Mouse (Mus musculus): Measurements from ENCODE around the gene Iqcn. TPM values are rescaled to one million over a fixed set of nuclear protein-coding genes. Genes with fewer than 3 reads are reported as not detected.

Iqcn gene
- polyA plus RNA-seq, 1 experiment from 2014 or later = 0.13 TPM

DNA sequence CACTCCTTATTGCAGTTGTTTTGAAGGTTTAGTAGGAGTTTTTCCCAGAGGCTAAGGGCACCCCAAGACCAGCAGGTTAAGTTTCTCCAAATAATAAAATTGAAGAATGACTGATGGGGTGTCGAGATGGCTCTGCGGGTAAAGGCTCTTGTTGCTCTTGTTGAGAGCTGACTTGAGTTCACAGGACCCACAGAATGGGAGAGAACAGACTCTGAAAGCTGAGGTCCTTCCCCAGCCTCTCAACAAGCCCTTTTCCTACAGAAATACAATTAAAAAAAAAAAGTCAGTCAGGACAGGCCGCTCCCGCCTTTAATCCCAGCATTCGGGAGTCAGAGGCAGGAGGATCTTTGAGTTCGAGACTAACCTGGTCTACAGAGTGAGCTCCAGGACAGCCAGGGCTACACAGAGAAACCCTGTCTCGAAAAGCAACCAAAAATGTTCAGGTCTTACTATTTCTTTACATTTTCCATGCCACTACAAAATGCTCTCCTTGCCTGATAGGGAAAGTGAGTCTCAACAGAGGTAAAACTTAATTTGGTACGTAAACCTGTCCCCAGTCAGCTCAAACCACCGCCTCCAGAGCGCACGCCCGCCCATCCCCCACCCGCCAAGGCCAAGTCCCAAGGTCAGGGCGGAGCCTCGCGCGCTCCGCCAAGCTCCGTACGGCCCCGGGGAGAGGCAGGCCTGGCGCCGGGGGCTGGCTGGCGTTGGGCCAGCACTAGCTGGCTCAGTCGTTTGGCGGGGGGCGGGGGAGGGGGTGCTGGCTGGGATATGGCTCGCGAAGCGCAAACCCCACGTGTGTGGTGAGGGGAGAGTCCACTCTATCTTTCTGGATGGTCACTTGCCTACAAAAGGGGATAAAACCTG is 7.0 kb upstream of the Iqcn start:
- peak overlapping the region; percentile 52 for H3K4me2 ChIP-seq (replicated peaks)
- ATAC-seq (replicated peaks) = no peak
- peak overlapping the region; percentile 26 for H3K4me3 ChIP-seq
- no peaks in the 10 kb centered on the region for H3K36me3 ChIP-seq
- peaks cover 49% of the 10 kb centered on the region for H3K4me1 ChIP-seq
- H3K9me3 ChIP-seq = no peaks in the 10 kb centered on the region
- H3K27ac ChIP-seq (replicated peaks) = peak overlapping the region; percentile 98
- peak overlapping the region; percentile 44 for H3K9ac ChIP-seq (replicated peaks)
- H3K27me3 ChIP-seq = no peaks in the 10 kb centered on the region
- WGBS = 5% methylated on average over 31 of the region's 31 CpGs

DNA sequence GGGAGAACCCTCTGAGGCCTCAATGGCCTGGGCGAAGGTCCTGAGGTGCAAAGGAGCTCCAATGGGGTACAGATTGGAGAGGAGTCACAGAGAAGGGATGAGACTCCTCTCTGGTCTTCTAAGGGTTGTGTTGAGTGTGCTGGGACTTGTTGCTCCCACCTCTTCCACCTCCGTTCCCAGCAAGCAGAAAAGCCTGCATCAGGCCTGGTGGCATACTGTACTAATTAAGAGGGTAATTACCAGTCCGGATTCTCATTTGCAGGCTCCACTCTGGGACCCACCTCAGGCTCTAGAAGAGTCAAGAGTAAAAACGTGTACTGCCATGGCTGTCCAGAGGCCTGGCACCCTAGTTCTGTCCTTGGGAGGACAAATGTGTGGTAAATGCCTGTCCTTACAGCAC is 6.3 kb upstream of the Iqcn start:
- Histone ChIP-seq H3K9ac (replicated peaks) (peak overlapping the region; percentile 44; the same call in 1 of the 2 replicates), H3K9me3 (no peaks in the 10 kb centered on the region), H3K27me3 (no peaks in the 10 kb centered on the region), H3K36me3 (no peaks in the 10 kb centered on the region), H3K27ac (replicated peaks) (peak overlapping the region; percentile 98), H3K4me3 (no peak overlapping the region), H3K4me2 (replicated peaks) (peak overlapping the region; percentile 52), H3K4me1 (peaks cover 50% of the 10 kb centered on the region)
- ATAC-seq (replicated peaks) = no peak
- WGBS = 18% methylated on average over 4 of the region's 4 CpGs

DNA sequence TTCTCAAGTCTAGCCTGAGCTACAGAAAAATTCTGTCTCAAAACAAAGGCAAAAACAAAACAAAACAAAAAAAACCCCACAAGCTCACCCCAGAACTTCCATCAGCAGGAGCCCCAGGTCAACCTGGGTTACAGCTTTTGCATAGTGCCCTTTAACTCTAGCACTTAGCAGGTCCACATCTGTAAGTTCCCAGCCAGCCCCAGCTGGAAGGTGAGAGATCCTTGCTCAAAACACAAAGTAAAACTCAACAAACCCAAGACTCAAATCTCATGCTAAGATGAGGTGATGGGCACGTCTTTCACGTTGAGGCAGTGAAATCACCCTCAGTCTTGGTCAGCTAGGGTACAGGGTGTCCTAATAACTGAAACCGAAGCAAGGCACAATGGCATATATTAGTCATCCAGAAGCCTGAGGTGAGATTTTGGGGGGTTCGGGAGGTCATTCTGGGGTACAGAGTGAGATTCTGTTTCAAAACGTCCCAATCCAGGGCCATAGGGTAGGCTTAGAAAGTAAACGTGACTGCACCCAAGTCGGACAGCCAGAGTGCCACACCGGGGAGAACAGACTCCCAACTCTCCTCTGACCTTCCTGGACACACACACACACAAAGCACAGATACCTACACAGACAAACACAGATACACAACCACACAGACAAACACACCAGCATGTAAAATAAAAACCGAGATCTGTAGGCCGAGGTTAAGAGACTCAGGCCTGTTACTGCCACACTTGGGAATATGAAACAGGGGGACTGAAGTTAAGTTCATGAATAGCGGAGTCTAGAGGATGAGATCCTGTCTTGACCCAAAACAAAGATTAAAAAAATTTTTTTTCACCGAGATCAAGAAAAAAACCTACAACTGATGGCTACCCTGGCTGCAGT is 5.6 kb upstream of the Iqcn start:
- WGBS = 71% methylated on average over 12 of the region's 12 CpGs
- Histone ChIP-seq H3K27ac (replicated peaks) (peak overlapping the region; percentile 98), H3K27me3 (no peaks in the 10 kb centered on the region), H3K9me3 (no peaks in the 10 kb centered on the region), H3K9ac (replicated peaks) (peak overlapping the region; percentile 100; the same call in 1 of the 2 replicates), H3K4me2 (replicated peaks) (peak overlapping the region; percentile 71), H3K4me3 (peak overlapping the region; percentile 95), H3K4me1 (peaks cover 51% of the 10 kb centered on the region), H3K36me3 (no peaks in the 10 kb centered on the region)
- no peak for ATAC-seq (replicated peaks)

DNA sequence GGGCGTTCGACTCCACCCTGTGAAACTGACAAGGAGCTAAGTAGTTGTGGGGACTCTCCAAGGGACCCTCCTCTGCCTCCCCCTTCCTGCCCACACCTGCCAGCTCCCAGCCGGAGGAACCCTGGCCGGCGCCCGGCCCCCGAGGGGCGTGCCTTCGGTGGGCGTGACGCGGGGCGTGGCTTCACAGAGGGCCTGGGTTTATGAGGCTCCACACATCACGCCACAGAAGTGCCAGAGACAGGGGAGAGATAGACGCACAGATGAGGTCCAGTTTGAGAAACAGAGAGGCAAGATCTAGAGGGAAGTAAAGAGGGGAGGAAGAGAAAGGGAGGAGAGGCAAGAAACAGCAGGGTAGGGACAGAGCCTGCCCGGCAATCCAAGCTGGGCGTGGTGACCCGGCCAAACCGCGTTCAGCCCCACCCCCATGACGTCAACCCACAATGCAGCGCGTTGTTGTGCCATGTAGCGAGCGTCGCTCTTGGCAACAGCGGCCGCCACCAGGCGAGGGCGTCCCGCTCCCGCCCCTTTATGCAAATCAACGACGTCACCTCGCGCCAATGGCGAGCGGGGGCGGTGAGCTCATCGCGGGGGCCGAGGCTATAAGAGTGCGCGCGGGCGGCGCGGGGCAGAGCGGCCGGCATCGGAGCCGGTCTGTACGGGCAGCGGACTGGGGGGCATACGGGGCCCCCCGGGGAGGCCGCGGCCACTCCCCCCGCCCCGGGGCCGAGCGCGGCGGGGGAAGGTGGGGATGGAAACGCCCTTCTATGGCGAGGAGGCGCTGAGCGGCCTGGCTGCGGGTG is 4.7 kb upstream of the Iqcn start, which contains the start of gene Jund:
TSS of gene Jund (plus strand) at position 640 of the 800 bp plus-strand sequence.
- peak; percentile 87 for ATAC-seq (replicated peaks)
- H3K4me3 ChIP-seq = peak within 1 kb of the TSS; percentile 95
- peak within 1 kb of the TSS; percentile 71 for H3K4me2 ChIP-seq (replicated peaks)
- H3K4me1 ChIP-seq = peaks cover 60% of the 10 kb centered on the region
- peak within 1 kb of the TSS; percentile 100 for H3K9ac ChIP-seq (replicated peaks)
- no peaks in the 10 kb centered on the region; the same call in 1 of the 2 replicates for H3K36me3 ChIP-seq
- under 1% methylated on average over 68 of the region's 69 CpGs for WGBS
- peak within 1 kb of the TSS; percentile 98 for H3K27ac ChIP-seq (replicated peaks)
- no peaks in the 10 kb centered on the region for H3K27me3 ChIP-seq
- H3K9me3 ChIP-seq = no peaks in the 10 kb centered on the region

DNA sequence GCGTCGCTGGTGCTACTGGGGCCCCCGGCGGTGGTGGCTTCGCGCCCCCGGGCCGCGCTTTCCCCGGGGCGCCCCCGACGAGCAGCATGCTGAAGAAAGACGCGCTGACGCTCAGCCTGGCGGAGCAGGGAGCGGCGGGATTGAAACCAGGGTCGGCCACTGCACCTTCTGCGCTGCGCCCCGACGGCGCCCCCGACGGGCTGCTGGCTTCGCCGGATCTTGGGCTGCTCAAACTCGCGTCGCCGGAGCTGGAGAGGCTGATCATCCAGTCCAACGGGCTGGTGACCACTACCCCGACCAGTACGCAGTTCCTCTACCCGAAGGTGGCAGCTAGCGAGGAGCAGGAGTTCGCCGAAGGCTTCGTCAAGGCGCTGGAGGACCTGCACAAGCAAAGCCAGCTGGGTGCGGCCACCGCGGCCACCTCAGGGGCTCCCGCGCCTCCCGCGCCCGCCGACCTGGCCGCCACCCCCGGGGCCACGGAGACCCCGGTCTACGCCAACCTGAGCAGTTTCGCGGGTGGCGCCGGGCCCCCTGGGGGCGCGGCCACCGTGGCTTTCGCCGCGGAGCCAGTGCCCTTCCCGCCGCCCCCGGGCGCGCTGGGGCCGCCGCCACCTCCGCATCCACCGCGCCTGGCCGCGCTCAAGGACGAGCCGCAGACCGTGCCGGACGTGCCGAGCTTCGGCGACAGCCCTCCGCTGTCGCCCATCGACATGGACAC is 4.0 kb upstream of the Iqcn start:
- under 1% methylated on average over 88 of the region's 89 CpGs for WGBS
- peaks cover 3% of the 10 kb centered on the region; the same call in 1 of the 2 replicates for H3K36me3 ChIP-seq
- H3K4me3 ChIP-seq = peak overlapping the region; percentile 95
- peak overlapping the region; percentile 98 for H3K27ac ChIP-seq (replicated peaks)
- peak; percentile 2 for ATAC-seq (replicated peaks)
- H3K9me3 ChIP-seq = no peaks in the 10 kb centered on the region
- peak overlapping the region; percentile 69 for H3K4me2 ChIP-seq (replicated peaks)
- H3K4me1 ChIP-seq = peaks cover 65% of the 10 kb centered on the region
- no peaks in the 10 kb centered on the region for H3K27me3 ChIP-seq
- peak overlapping the region; percentile 100 for H3K9ac ChIP-seq (replicated peaks)

DNA sequence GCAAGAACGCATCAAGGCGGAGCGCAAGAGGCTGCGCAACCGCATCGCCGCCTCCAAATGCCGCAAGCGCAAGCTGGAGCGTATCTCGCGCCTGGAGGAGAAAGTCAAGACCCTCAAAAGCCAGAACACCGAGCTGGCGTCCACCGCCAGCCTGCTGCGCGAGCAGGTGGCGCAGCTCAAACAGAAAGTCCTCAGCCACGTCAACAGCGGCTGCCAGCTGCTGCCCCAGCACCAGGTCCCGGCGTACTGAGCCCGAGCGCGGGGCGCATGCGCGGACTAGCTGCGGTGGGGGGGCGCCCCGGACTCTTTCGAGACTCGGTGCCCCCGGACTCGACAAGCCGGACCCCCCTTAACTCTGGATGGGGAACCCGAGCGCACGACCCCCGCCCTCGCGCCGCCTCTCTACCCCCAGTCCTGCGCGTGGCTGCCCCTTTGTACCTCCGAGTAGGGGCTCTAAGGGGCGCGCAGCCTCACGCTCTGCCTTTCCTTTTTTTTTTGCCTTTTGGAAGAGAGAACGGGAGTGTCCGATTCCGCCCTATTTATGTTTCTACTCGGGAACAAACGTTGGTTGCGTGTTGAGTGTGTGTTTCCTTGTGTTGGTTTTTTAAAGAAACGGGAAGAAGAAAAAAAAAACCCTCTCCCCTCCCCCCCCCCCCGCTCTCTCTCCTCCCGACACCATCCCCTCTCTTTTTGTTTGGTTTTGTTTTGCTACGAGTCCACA is 3.3 kb upstream of the Iqcn start:
- peak; percentile 7 for ATAC-seq (replicated peaks)
- Histone ChIP-seq H3K9ac (replicated peaks) (peak overlapping the region; percentile 100), H3K4me2 (replicated peaks) (peak overlapping the region; percentile 69), H3K36me3 (peaks cover 3% of the 10 kb centered on the region; the same call in 1 of the 2 replicates), H3K27ac (replicated peaks) (peak overlapping the region; percentile 98), H3K4me1 (peaks cover 65% of the 10 kb centered on the region), H3K27me3 (no peaks in the 10 kb centered on the region), H3K4me3 (peak overlapping the region; percentile 95), H3K9me3 (no peaks in the 10 kb centered on the region)
- WGBS = under 1% methylated on average over 59 of the region's 59 CpGs

DNA sequence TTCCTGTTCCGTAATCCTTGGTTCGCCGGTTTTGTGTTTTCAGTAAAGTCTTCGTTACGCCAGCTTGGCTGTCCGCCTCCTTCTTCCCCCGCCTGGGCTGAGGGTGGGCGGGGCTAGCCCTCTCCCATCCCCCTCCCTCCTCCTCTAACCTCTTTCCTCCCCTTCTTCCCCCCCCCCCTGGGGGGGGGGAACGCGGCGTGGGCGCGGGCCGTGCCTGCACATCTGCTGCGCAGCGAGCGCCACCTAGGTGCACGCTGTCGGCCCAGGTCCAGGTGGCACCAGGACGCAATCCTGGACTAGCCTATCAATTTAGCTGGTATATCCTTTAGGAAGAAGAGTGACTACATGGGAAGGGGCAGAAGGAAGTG is 2.7 kb upstream of the Iqcn start:
- Histone ChIP-seq H3K9me3 (no peaks in the 10 kb centered on the region), H3K27me3 (no peaks in the 10 kb centered on the region), H3K4me2 (replicated peaks) (peak overlapping the region; percentile 69), H3K4me1 (peaks cover 62% of the 10 kb centered on the region), H3K9ac (replicated peaks) (peak overlapping the region; percentile 100), H3K36me3 (peaks cover 3% of the 10 kb centered on the region; the same call in 1 of the 2 replicates), H3K27ac (replicated peaks) (peak overlapping the region; percentile 98), H3K4me3 (peak overlapping the region; percentile 95)
- WGBS = 0% methylated on average over 20 of the region's 20 CpGs
- ATAC-seq (replicated peaks) = peak; percentile 16; the same call in 1 of the 2 replicates

DNA sequence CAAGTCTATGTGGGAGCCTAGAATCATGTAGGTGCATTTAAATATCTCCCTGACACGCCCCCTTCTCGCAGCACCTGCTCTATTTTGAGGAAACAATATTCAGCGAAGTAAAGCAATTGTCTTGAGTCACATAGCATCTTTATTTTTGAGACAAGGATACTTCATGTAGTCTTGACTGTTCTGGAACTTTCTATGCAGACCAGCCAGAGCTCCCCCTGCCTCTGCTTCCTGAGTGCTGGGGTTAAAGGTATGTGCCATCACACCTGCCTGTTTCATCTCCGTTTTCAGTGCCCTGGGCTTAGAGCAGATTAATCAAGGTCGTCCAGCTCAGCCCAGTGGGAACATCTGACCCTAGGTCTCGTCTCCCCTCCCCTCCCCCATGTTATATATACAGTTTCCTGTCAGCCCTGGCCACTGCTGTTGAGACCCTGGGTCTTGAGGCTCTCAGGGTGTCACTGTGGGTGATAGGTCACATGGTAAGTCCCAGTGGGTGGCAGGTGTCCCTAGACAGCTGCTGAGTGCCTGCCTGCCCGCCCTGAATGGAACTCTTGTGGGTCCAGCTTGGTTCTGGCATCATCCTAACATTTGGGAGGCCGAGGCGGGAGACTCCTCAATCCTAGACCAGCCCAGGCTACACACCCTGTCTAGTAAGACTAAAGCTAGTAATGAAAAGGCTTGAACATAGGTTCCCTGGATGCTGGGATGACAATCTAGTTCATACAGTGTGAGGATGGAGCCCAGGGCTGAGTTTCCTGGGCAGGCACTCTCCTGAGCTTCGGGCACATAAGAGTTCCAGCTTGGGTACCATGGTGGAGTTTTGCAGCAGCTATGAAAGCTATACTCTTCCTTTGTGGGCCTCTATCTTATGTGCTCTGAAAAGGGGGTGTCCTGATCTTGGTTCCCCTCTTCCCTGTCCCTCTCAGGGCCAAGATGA is 1.9 kb upstream of the Iqcn start:
- Histone ChIP-seq H3K27ac (replicated peaks) (peak overlapping the region; percentile 98), H3K27me3 (no peaks in the 10 kb centered on the region), H3K36me3 (peaks cover 3% of the 10 kb centered on the region; the same call in 1 of the 2 replicates), H3K4me2 (replicated peaks) (peak overlapping the region; percentile 69), H3K9me3 (no peaks in the 10 kb centered on the region), H3K4me1 (peaks cover 56% of the 10 kb centered on the region), H3K4me3 (peak overlapping the region; percentile 95), H3K9ac (replicated peaks) (peak overlapping the region; percentile 100)
- 54% methylated on average over 10 of the region's 10 CpGs for WGBS
- ATAC-seq (replicated peaks) = no peak

DNA sequence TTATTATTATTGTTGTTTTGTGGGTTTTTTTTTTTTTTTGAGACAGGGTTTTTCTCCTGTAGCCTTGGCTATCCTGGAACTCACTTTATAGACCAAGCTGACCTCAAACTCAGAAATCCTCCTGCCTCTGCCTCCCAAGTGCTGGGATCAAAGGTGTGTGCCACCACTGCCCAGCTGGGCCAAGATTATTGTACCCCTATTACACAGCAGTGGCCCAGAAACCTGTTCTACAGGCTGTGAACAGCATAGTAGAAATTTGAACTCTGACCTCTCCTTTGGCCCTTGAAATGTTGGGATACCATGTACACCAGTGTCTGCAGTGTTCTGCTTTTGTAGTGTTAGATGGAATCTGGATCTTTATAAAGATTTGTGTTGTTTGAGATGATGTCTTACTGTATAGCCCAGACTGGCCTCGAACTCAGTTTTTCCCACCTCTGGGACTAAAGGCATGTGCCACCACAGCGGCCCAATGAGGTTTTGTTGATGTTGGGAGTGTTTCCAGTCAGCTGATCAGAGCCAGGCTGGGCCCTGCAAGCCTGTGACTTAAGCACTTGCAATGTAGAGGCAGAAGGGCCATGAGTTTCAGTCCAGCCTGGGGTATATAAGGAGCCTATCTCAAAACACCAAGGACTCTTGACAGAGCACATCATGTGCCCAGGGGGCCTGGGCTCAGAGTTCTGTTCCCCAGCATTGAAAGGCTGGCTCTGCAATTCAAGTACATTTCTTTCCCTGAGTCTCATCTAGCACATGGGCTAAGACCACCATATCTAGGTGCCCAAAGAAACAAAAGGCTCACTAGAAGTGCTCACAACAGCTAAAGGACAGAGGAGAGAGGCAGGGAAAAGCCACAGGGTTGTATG is 1.0 kb upstream of the Iqcn start:
- Histone ChIP-seq H3K4me1 (peaks cover 47% of the 10 kb centered on the region), H3K36me3 (peaks cover 3% of the 10 kb centered on the region; the same call in 1 of the 2 replicates), H3K27me3 (no peaks in the 10 kb centered on the region), H3K4me3 (peak overlapping the region; percentile 95), H3K4me2 (replicated peaks) (peak overlapping the region; percentile 69), H3K27ac (replicated peaks) (0 out of 2 replicates have a peak overlapping the region, but pooled peaks have one; percentile 2), H3K9ac (replicated peaks) (peak overlapping the region; percentile 100; the same call in 1 of the 2 replicates), H3K9me3 (no peaks in the 10 kb centered on the region)
- WGBS = 82% methylated on average over 2 of the region's 2 CpGs
- no peak for ATAC-seq (replicated peaks)

All from forebrain, embryonic 15.5 days (tissue).